Mouse (Mus musculus): ENCODE results near the gene Ak8.
A peak's percentile ranks its signal among the peaks of the same experiment; 100 is the strongest.

Ak8 gene

DNA sequence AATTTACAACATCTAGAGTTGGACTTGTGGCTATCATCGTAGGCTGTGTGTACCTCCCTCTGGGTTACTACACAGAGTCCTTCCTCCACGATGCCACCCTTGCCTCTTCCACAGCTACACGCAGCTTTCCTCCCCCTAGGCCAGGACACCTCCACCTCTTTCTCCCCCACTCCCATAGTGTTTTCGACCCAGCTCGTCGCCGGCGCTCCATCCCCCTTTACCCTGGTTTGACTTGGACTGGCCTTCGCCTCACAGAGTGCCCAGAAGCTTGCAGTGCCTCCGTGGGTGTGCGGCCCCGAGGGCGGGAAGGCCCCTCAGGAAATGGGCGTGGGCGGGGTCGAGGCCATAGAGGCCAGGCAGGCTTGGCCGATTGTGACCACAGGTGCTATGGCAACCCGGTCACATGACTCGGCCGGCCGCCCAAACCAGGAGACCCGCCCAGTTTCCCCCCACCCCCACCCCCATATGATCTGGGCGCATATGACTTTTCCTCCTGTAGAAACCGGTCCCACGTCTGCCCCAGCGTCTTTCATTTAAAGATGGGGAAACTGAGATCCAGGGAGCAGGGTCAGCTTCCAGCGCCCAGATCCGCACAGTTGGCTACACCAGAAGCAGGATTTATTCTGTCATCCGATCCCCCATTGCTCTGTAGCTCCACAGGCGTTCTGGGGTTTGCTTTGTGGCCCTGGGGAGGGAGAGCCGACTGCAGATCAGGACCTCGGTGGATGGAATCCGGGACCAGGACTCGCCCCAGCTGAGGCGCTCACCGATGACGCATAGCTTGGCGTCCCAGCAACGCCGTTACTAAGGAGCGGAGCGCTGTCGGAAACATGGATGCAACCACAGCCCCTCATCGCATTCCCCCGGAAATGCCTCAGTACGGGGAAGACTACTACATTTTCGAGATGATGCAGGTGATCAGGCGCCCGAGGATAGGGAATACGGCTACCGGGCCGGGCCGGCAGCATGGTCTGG, at the start of gene Ak8, which contains the start of gene Spaca9:
Gene Ak8 (plus strand): TSS at position 804 of the 975 bp plus-strand sequence.
Gene Spaca9 (minus strand): TSS at position 367 of the 975 bp plus-strand sequence.
- peak; percentile 92 to 94 for DNase-seq (ENCODE audit: low spot score in 2 of 2)

DNA sequence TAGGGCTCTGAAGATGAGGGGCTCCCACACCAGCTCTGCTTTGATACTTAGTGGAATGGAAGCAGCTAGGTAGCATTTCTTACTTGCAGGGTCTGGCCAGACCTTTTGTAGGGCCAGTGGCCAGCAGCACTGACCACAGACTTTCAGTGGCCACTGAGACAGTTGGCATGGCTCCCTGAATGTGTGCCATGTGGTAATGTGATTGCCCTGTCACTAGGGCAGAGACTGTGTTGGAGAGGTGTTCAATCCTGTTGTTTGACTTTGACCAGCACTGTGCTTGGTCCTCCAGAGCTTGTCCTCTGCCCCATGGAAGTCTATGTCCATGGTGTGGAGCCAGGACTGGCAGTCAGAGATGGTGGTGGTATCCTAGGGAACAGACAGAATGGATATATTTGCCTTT, 49.4 kb upstream of the Ak8 start:
- DNase-seq (ENCODE audit: low spot score in 2 of 2): no peak

- DNase-seq (ENCODE audit: low spot score in 2 of 2): no peak
Measured at GRCm38 (mm10) chr2:28653351-28653750, 46.6 kb upstream of the Ak8 start.

DNA sequence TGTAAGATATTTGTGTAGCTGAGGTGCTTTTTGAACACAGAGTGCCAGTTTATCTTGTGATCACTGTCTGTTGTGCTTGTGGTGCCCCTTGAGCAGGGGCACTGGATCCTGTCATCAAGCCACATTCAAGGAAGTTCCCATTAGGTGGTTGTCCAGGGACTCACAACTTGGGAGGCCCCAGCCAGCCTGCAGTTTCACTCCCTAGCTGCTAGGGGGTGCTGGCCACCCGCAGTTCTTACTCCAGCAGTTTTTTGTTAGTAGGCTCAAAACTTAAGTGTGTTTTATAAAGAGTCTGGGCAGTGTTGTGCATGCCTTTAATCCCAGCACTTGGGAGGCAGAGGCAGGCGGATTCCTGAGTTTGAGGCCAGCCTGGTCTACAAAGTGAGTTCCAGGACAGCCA, 45.7 kb upstream of the Ak8 start:
- no peak for DNase-seq (ENCODE audit: low spot score in 2 of 2)

DNA sequence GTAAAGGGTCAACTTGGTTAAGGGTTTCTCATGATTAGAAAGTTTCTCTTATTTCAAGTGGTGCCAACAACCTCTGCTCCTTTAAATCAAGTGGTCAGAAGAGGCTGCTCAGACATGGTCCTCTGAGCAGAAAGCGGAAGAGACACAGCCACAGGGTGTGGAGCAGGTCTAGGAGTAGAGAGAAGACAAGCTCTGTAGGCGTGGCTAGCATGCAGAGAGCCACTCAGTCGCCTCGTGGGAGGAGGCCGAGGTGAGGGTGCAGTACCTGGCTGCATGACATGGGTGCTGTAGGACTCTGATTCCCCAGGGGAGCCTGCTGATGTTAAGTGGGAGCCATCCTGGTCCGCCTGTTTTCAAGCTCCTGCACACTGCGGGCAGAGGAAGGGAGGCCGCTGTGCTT, 43.7 kb upstream of the Ak8 start:
- DNase-seq (ENCODE audit: low spot score in 2 of 2): no peak

GRCm38 (mm10) chr2:28662891-28663290, 37.1 kb upstream of the Ak8 start:
- DNase-seq (ENCODE audit: low spot score in 2 of 2): no peak

GRCm38 (mm10) chr2:28665818-28666217, 34.1 kb upstream of the Ak8 start:
- no peak for DNase-seq (ENCODE audit: low spot score in 2 of 2)

DNA sequence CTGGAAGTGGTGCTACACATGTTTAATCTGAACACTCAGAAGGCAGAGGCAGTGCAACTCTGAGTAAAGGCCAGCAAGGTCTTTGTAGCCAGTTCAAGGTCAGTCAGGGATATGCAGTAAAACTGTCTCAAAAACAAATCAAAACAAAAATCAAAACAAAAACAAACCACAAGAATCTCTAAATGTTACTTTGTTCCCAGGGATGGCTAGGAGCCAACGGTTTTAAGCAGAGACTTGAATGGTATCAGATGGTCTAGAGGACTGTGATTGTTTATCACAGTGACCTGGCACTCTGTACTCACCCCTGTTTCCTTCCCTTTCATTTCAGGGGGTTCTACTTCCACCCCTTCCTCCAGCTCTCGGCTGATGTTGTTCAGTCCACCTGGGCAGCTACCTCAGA, 28.5 kb upstream of the Ak8 start:
- no peak for DNase-seq (ENCODE audit: low spot score in 2 of 2)

DNA sequence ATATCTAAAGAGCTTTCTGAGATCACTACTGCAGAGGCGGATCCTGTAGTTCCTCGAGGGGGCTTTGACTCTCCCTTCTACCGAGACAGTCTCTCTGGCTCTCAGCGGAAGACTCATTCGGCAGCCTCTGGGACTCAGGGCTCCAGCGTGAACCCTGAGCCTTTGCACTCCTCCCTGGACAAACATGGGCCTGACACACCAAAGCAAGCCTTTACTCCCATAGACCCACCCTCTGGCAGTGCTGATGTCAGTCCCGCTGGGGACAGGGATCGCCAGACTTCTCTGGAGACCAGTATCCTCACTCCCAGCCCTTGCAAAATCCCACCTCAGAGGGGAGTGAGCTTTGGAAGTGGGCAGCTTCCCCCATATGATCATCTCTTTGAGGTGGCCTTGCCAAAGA, 24.0 kb upstream of the Ak8 start:
- DNase-seq (ENCODE audit: low spot score in 2 of 2): no peak

DNA sequence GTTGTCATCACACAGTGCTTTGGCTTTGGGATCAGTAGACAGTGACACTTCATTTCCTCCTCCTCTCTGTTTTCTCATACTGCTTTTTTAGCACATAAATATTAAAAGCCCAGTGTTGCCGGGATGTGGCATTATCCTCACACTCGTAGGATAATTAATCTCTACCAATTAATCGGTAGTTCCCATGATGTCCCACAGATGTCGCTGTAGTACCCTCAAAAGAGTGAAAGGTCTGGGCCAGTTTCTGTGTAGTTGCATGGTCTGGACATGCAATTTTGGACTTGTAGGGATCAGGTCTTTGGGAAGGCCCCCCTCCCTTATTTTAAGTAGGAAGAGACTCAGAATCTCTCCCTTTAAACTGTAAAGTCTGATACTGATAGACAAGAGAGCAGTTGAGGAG, 19.3 kb upstream of the Ak8 start:
- no peak for DNase-seq (ENCODE audit: low spot score in 2 of 2)

GRCm38 (mm10) chr2:28681718-28682117, 18.2 kb upstream of the Ak8 start:
- DNase-seq (ENCODE audit: low spot score in 2 of 2): peak; percentile 60 to 67

DNA sequence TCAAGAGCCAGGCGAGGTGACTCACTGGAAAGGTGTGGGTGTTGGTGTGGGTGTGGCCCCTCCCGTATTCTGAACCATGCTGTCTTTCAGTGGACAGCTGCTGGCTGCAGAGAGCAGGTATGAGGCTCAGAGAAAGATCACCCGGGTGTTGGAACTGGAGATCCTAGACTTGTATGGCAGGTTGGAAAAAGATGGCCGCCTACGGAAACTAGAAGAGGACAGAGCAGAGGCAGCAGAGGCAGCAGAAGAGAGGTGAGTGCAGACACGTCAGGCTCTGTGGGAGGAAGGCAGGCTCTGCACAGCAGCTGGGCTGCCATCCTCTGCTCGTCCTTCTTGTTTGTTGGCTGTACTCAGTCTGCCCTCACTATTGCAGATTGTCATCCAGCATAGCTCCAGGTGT, 14.1 kb upstream of the Ak8 start:
- no peak for DNase-seq (ENCODE audit: low spot score in 2 of 2)

GRCm38 (mm10) chr2:28688431-28688830, 11.5 kb upstream of the Ak8 start:
- peak in 1 of 2 experiments; percentile 55 for DNase-seq (ENCODE audit: low spot score in 2 of 2)

DNA sequence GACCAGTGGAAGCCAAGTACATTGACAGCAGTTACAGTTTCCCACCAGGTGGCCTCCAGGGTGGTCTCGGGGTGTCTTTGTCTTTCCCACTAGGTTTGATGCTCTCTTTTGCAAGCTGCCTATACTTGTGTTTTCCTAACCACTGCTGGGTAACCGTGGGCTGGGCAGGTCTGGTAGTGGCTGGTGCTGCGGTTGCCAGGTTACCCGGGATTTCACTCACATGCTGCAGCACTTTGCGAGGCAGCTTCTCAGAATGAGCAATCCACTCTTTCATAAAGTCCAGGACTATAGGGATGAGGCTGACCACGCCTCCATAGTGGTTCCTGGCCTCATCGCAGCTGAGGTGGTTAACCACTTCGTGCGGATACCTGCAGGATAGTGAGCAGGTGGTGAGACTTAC, 7.3 kb upstream of the Ak8 start:
- DNase-seq (ENCODE audit: low spot score in 2 of 2): no peak

DNA sequence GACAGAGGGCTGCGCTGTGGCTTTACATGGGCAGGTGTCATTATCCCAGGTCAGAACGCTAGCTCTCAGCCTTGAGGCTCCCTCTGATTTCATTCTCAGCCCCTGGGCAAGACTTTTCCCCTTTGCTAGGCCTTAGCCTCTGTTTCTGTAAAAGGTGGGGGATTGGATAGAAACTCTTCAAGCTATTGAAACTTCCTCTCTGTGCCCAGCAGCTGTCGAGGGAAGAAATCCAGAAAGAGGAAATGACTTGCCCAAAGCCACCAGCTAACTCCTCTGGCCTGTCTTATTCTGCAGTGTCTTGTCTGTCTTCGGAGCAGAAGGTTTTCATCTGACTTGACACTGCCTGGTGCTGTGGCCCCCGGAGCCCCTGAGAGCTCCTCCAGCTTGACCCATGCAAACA, 1.4 kb upstream of the Ak8 start:
- no peak for DNase-seq (ENCODE audit: low spot score in 2 of 2)

DNA sequence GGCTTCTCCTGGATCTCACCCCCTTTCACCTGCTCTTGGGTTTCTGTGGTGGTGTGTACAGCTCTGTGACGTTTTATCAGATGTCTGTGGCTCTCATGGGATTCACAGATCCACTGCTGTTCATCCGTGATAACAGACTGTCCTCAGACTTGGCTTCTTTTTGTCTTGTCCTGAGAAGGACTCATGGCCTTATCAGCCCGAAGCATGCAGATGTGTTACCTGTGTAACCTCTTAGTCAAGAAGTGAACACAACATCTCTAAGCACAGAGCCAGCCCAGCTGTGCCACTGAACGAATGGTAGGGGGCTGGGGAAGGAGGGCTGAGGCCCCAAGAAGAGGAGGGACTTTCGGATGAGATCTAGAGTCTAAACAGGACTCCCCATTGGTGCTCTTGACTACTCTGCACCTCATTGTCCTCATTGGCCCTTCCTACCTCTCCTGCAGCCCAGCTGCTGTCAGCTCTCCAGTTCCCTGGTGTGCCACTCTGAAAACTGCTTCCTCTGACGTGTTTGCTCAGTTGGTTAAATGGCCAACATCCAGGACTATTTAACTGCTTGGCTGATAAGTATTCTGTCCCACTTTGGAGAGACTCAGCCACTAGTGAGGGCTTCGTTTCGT, 1.8 kb downstream of the Ak8 start:
- no peak for DNase-seq (ENCODE audit: low spot score in 2 of 2)

DNA sequence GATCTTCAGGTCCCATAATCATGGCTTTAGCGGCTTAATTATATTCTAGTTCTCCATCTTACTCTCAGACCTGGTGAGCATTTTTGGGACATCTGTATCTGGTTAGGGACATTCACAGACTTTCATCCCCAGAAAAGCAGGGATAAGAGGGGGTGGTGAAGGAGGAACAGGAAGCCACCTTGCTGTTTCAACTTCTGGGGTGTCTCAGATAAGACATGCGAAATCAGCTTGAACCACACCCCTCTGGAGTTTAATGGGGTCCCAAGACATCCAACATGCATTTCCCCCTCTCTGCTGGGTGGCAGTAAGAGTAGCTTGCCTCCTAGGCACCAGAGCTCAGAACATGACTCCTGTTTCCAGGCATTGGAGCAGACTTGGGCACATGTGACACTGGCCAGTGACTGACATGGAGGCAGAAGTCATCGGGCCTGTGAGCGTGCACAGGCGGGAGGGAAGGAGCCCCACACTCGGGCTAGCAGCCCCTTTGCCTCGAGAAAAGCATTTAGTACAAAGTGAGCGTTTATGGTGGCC, 6.2 kb downstream of the Ak8 start:
- no peak for DNase-seq (ENCODE audit: low spot score in 2 of 2)

DNA sequence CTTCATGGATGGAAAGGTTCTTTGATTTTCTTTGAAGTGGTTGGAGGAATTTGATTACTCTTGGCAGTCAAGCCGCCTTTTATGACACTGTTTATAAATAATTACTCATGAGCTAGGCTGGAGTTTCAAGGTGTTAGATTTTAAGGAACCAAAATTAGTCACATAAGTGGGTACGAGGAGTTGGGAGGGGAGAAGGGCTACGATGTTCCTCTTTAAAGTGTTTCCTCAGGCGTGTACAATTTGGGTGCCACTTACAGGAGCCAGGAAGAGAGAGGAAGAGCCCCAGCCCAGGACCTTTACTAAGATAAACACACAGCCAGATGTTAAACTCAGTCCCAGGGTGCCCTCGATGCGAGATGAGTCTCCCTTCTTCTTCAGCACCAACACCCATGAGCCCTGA, 6.8 kb downstream of the Ak8 start:
- DNase-seq (ENCODE audit: low spot score in 2 of 2): no peak

GRCm38 (mm10) chr2:28713036-28713435, 13.1 kb downstream of the Ak8 start:
- DNase-seq (ENCODE audit: low spot score in 2 of 2): no peak

DNA sequence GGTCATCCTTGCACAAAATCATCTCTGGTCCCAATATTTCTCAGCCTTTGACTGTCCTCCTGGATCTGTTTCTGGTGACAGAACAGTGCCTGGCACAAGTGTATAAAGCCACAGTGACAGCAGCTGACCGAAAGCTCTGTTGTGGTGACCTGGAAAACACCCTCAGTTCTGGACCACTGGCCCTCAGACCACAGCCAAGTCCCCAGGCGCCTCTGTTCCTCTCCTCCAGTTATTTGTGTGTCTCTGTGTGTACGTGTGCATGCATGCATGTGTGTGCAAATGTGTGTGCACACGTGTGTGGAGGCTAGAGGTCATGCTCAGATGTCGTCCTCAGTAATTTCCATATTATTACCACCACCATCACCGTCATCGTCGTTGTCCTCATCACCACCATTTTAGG, 22.5 kb downstream of the Ak8 start:
- no peak for DNase-seq (ENCODE audit: low spot score in 2 of 2)

DNA sequence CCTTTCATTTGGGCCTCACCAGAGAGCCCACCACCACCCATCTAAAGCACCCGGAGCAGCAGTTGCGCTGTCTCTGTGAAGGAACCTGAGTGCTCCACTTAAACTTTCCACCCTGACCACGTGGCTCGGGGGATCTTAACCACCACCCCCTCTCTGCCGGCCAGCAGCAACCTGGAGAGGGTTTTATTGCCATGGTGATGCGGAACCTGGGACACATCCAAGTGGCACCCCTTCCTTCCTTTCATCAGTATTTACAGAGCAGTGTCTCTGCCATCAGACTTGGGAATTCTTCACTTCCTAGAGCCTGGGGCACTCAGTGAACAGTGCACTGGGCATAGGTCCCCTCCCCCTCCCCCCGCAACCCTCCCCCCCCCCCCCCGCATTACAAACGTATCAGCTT, 23.9 kb downstream of the Ak8 start:
- no peak for DNase-seq (ENCODE audit: low spot score in 2 of 2)

DNA sequence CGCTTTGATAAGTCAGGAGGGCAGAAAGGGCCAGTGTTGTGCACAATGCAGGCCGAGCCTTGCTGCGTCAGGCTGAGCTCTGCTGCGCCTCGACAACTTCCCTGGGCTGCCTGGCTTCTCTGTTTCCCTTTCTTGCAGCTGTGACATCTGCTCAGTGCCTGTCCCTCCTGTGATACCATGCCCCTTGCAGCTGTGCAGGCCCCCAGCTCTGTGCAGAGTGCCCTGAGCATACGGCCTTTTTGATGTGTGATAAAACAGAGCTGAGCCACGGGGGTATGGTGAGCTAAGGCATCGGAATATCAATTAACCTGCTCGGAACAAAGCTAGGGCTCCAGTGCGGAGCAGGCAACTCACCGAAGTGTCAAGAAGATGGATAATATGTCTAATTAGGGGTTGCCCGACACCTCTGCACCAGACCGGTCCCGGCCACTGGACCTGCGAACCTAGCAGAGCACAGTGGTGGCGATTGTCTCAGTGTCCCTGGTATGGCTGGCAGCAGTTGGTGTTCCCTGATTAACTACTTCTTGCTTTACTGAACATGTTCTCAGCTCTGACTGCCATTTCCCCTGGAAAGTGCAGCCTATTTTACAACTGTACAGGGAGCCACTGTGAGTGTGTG, 27.9 kb downstream of the Ak8 start:
- DNase-seq (ENCODE audit: low spot score in 2 of 2): no peak
